9 mouse cellular contexts compared by ENCODE assay signal in genomic region chr9:43842921-43843577, GRCm38 (mm10).
DNase-seq lines count a peak whose midpoint lies in the region; ATAC-seq lines count a peak whose summit lies in the region.
"Had no signal": no experiment of that assay in that cellular context is flagged by ENCODE, and none has a peak within 500 bp of the region (broad histone marks: within the 10 kb centered on the region; RNA-seq: fewer than 3 reads in every experiment).

No protein-coding gene starts in this region.

- peak; percentile 64 for ATAC-seq in embryonic facial prominence, embryonic 11.5 days (replicated peaks; ENCODE audit: insufficient number of reproducible peaks, low FRiP score, low TSS enrichment, low read depth)
- ATAC-seq in intestine, embryonic 16.5 days: peak; percentile 56
- peak; percentile 63 for ATAC-seq in midbrain, embryonic 14.5 days (ENCODE audit: low FRiP score, low TSS enrichment)

- H3K4me3 ChIP-seq in embryonic facial prominence, embryonic 11.5 days (ENCODE audit: low read depth, low read length): no peak overlapping the region
- H3K4me3 ChIP-seq in intestine, embryonic 16.5 days (ENCODE audit: low read length): no peak overlapping the region
- no peak overlapping the region for H3K4me3 ChIP-seq in midbrain, embryonic 14.5 days (replicated peaks; ENCODE audit: low read depth, low read length)

- H3K27ac ChIP-seq in embryonic facial prominence, embryonic 11.5 days (replicated peaks; ENCODE audit: low read depth, low read length): no peak overlapping the region
- no peak overlapping the region for H3K27ac ChIP-seq in intestine, embryonic 16.5 days (ENCODE audit: low read length)
- no peak overlapping the region for H3K27ac ChIP-seq in midbrain, embryonic 14.5 days (replicated peaks; ENCODE audit: low read depth, low read length)
- H3K27ac ChIP-seq: macrophage had no signal

- DNase-seq in embryo, embryonic 10 days (ENCODE audit: low spot score): peak; percentile 59
- peak; percentile 29 for DNase-seq in embryonic facial prominence, embryonic 11.5 days (ENCODE audit: low spot score)
- DNase-seq in midbrain, embryonic 14.5 days: peak; percentile 67
- no peak for DNase-seq in urinary bladder, postnatal 4 days (ENCODE audit: low spot score in 2 of 2)
- no peak for DNase-seq in urinary bladder, postnatal 25 days (ENCODE audit: low spot score)
- no peak for DNase-seq in layer of hippocampus, postnatal 36 days
- DNase-seq: kidney, postnatal 25 days had no signal

- 5% methylated on average over 6 of the region's 8 CpGs for WGBS in embryonic facial prominence, embryonic 11.5 days
- WGBS in intestine, embryonic 16.5 days: 9% methylated on average over 7 of the region's 8 CpGs
- 5% methylated on average over 7 of the region's 8 CpGs for WGBS in midbrain, embryonic 14.5 days

- peaks cover 8% of the 10 kb centered on the region; the same call in 1 of the 2 replicates for H3K27me3 ChIP-seq in embryonic facial prominence, embryonic 11.5 days (ENCODE audit: control insufficient read depth, insufficient read depth, low read length)
- H3K27me3 ChIP-seq in intestine, embryonic 16.5 days (replicated peaks; ENCODE audit: control insufficient read depth, insufficient read depth, low read length): peaks cover 3% of the 10 kb centered on the region; the same call in 1 of the 2 replicates
- no peaks in the 10 kb centered on the region for H3K27me3 ChIP-seq in midbrain, embryonic 14.5 days (ENCODE audit: control insufficient read depth, insufficient read depth, low read length)

- H3K4me1 ChIP-seq in embryonic facial prominence, embryonic 11.5 days (ENCODE audit: control insufficient read depth, insufficient read depth, low read length): peaks cover 3% of the 10 kb centered on the region; the same call in 1 of the 2 replicates
- H3K4me1 ChIP-seq in intestine, embryonic 16.5 days (ENCODE audit: control insufficient read depth, insufficient read depth, low read length): peaks cover 5% of the 10 kb centered on the region
- peaks cover 17% of the 10 kb centered on the region for H3K4me1 ChIP-seq in midbrain, embryonic 14.5 days (ENCODE audit: control insufficient read depth, insufficient read depth, low read length)

- H3K4me2 ChIP-seq in embryonic facial prominence, embryonic 11.5 days (ENCODE audit: low read depth, low read length): no peak overlapping the region
- H3K4me2 ChIP-seq in intestine, embryonic 16.5 days (ENCODE audit: low read depth, low read length): no peak overlapping the region
- no peak overlapping the region for H3K4me2 ChIP-seq in midbrain, embryonic 14.5 days (ENCODE audit: low read length)

- H3K9ac ChIP-seq in embryonic facial prominence, embryonic 11.5 days (replicated peaks; ENCODE audit: low read length): no peak overlapping the region
- H3K9ac ChIP-seq in intestine, embryonic 16.5 days (ENCODE audit: low read depth, low read length): no peak overlapping the region
- H3K9ac ChIP-seq in midbrain, embryonic 14.5 days (replicated peaks; ENCODE audit: low read length): no peak overlapping the region

- H3K36me3 ChIP-seq in embryonic facial prominence, embryonic 11.5 days (replicated peaks; ENCODE audit: control insufficient read depth, insufficient read depth, low read depth, low read length): no peaks in the 10 kb centered on the region
- H3K36me3 ChIP-seq in intestine, embryonic 16.5 days (ENCODE audit: control insufficient read depth, insufficient read depth, low read length): no peaks in the 10 kb centered on the region
- H3K36me3 ChIP-seq in midbrain, embryonic 14.5 days (ENCODE audit: control insufficient read depth, insufficient read depth, low read length): no peaks in the 10 kb centered on the region

- H3K9me3 ChIP-seq in embryonic facial prominence, embryonic 11.5 days (replicated peaks; ENCODE audit: control insufficient read depth, low read length): no peaks in the 10 kb centered on the region
- no peaks in the 10 kb centered on the region for H3K9me3 ChIP-seq in intestine, embryonic 16.5 days (ENCODE audit: control insufficient read depth, low read length)
- H3K9me3 ChIP-seq in midbrain, embryonic 14.5 days (ENCODE audit: control insufficient read depth, low read length): no peaks in the 10 kb centered on the region; the same call in 1 of the 2 replicates

Comparison
In these comparisons a context has a peak if more than half of its experiments do, and no peak if none do; other contexts are left out.
1. DNase-seq: peak in embryo, embryonic 10 days (single experiment), embryonic facial prominence, embryonic 11.5 days (single experiment) and midbrain, embryonic 14.5 days (single experiment); none in urinary bladder, postnatal 4 days (0 of 2), urinary bladder, postnatal 25 days (single experiment) and layer of hippocampus, postnatal 36 days (0 of 2).
2. Peak in every context shown above with its lines, with median percentiles within 50 percentile points of each other: ATAC-seq.